Mouse (Mus musculus) Patski (cell line): ENCODE measurements around the gene Fev. TPM values are rescaled to one million over a fixed set of nuclear protein-coding genes. Genes with fewer than 3 reads are reported as not detected.
A peak's percentile ranks its signal among the peaks of the same experiment; 100 is the strongest.

Experiments
- ATAC-seq: fragments of 100-300 bp; one replicate; pipeline ENCODE4 v1.8.0; 2021
- CTCF ChIA-PET: fragments of 350-600 bp; sonication (Branson Sonifier 250); formaldehyde crosslinking; loops from one replicate; lab custom pipeline; 2022; ENCODE audit warnings: inconsistent platforms; lab: Charles Lee
- POLR2A ChIA-PET: fragments of 350-600 bp; sonication (Branson Sonifier 250); formaldehyde crosslinking; loops from one replicate; lab custom pipeline; 2022; ENCODE audit warnings: antibody characterized with exemption, inconsistent platforms; lab: Charles Lee
- DNase-seq: peaks from one replicate; pipeline ENCODE4 v3.0.0-alpha.2; 2011; ENCODE audit warnings: low read depth, low spot score
- H3K27me3 ChIP-seq: fragments of 371-371 bp; one replicate; pipeline ENCODE4 v1.5.1; 2021
- CTCF ChIP-seq: fragments of 100-300 bp; IDR thresholded peaks from one replicate; pipeline ENCODE4 v1.5.1; 2021
- in situ Hi-C: fragments of 300-500 bp; cut with MboI; formaldehyde crosslinking; loops from 3 replicates; pipeline ENCODE4 v1.11.1; 2018; ENCODE audit warnings: low pct_unique_long_range_greater_than_20kb, mixed read lengths
- polyA plus RNA-seq: library from polyadenylated mRNA; unstranded; gene quantifications from one replicate; pipeline ENCODE4 v1.2.3, GENCODE M21; 2021

The Fev gene
- polyA plus RNA-seq, 1 experiment from 2014 or later = not detected

- no peak for ATAC-seq
- no peak for DNase-seq
- in situ Hi-C loops = no loop called here
- TF ChIP-seq CTCF = no peak
- ChIA-PET POLR2A (no interaction called here), CTCF (no interaction called here)
- peaks cover 71% of the 10 kb centered on the region for H3K27me3 ChIP-seq
Observed at GRCm38 (mm10) chr1:74855156-74855555, 30.1 kb downstream of the Fev start.

DNA sequence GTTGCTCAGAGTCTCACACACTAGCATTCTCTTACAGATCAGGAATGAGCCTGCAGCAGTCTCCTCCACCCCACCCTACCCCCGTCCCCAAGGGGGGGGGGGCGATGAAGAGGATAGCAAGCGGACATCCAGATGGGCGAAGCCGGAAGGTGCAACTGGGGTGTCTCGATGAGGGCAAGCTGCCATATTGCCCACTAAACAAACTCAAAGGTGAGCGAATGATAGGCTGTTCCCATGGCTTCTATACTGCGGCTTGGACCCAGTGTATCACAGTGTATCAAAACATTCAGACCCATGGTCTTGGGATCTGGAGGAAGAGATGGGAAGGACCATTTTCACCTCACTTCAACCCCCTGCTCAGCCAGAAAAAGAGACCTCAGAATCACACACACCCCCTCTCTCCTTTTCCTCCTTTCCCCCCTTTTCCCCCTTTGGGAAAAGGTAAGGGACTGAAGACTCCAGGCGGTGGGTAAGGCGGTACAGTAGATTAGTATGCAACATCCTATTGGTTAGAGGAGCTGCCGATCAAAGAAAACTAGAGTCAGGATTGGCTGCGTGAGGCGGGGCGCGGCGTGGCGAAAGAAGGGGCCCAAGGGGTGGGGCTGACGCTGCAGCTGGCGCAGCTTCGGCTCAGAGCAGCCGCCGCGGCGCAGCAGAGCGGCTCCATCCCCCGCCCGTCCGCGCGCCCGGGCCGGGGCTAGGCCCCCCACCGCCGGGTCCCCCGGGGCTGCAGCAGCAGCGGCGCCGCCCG lies 30.7 kb downstream of the Fev start, which contains the start of gene Cdk5r2:
Cdk5r2 (plus strand) TSS at position 629 of the 751 bp plus-strand sequence.
- no peak for TF ChIP-seq CTCF
- ATAC-seq = no peak
- POLR2A ChIA-PET = no interaction called here
- peaks cover 69% of the 10 kb centered on the region for H3K27me3 ChIP-seq
- in situ Hi-C loops = no loop called here
- CTCF ChIA-PET = no interaction called here
- peak; percentile 9 for DNase-seq

GRCm38 (mm10) chr1:74851001-74851775 lies 34.0 kb downstream of the Fev start:
- DNase-seq = no peak
- no peak for ATAC-seq
- TF ChIP-seq CTCF = no peak
- CTCF ChIA-PET = interaction anchor here (0.9 to 1.0 kb wide), 2 partner anchors 18 to 43 kb away, joined by 3 read pairs; no protein-coding TSS in a partner anchor
- in situ Hi-C loops = no loop called here
- peaks cover 72% of the 10 kb centered on the region for H3K27me3 ChIP-seq
- POLR2A ChIA-PET = no interaction called here

DNA sequence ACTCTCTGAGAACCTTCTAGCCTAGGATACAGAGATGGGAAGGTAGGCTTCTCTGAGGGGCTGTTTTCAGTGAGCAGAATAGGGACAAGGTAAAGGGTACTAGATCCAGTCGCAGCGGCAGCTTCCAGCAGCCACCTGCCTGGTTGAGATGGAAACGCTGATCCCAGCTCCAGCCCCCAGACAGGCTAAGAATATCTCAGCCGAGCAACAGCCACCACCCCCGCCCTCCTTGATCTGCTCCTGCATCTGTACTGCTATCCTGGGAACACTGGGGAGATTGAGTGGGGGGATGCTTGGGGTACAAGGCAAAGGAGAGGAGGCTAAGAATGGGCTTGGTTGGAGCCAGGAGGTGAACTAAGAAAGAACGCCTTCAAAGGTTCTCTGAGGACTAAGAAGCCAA lies 35.0 kb downstream of the Fev start:
- CTCF ChIA-PET = no interaction called here
- no peak for TF ChIP-seq CTCF
- POLR2A ChIA-PET = no interaction called here
- DNase-seq = no peak
- peaks cover 71% of the 10 kb centered on the region for H3K27me3 ChIP-seq
- ATAC-seq = no peak
- in situ Hi-C loops = no loop called here

GRCm38 (mm10) chr1:74848946-74849345 lies 36.3 kb downstream of the Fev start:
- no peak for ATAC-seq
- TF ChIP-seq CTCF = no peak
- peaks cover 75% of the 10 kb centered on the region for H3K27me3 ChIP-seq
- ChIA-PET CTCF (no interaction called here), POLR2A (no interaction called here)
- no peak for DNase-seq
- in situ Hi-C loops = no loop called here

GRCm38 (mm10) chr1:74846341-74846740 lies 38.9 kb downstream of the Fev start:
- no peak for ATAC-seq
- DNase-seq = no peak
- ChIA-PET POLR2A (no interaction called here), CTCF (no interaction called here)
- no peak for TF ChIP-seq CTCF
- peaks cover 65% of the 10 kb centered on the region for H3K27me3 ChIP-seq
- in situ Hi-C loops = no loop called here

GRCm38 (mm10) chr1:74843090-74843489 lies 42.1 kb downstream of the Fev start:
- no peak for DNase-seq
- ATAC-seq = no peak
- ChIA-PET CTCF (no interaction called here), POLR2A (no interaction called here)
- peaks cover 60% of the 10 kb centered on the region for H3K27me3 ChIP-seq
- in situ Hi-C loops = no loop called here
- no peak for TF ChIP-seq CTCF

DNA sequence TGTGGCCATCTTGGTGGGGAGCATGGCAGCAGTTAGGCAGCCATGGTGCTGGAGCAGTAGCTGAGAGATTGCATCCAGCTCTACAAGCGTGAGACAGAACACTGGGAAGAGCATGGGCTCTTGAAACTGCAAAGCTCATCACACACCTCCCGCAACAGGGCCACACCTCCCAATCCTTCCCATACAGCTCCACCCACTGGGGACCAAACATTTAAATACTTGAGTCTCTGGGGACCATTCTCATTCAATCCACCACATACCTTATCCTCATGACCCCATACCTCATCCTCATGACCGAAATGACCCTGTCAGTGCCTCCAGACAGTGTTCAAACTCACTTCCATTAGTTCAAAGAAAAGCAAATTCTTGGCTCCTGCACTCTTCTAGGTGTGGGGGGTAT lies 52.0 kb downstream of the Fev start:
- DNase-seq (no peak), ATAC-seq (no peak)
- in situ Hi-C loops = no loop called here
- ChIA-PET CTCF (interaction anchor here (1.3 kb wide), 1 partner anchor 20 kb away, joined by 3 read pairs; no protein-coding TSS in a partner anchor), POLR2A (no interaction called here)
- H3K27me3 ChIP-seq = peaks cover 43% of the 10 kb centered on the region
- no peak for TF ChIP-seq CTCF

Other genes with a start within 250 kb of the Fev start
- 23.6 TPM for gene Ttll4, start 223.7 kb downstream of the Fev start, polyA plus RNA-seq
- gene Cyp27a1, start 171.8 kb downstream of the Fev start, polyA plus RNA-seq = not detected
- not detected for gene Prkag3, start 136.2 kb downstream of the Fev start, polyA plus RNA-seq
- gene Wnt6, start 113.5 kb downstream of the Fev start, polyA plus RNA-seq = not detected
- not detected for gene Wnt10a, start 93.9 kb downstream of the Fev start, polyA plus RNA-seq
- not detected for gene Cdk5r2, start 30.5 kb downstream of the Fev start, polyA plus RNA-seq
- gene Cryba2, start 7.7 kb upstream of the Fev start, polyA plus RNA-seq = not detected
- gene Cfap65, start 50.2 kb upstream of the Fev start, polyA plus RNA-seq = not detected
- 0.13 TPM for gene Ihh, start 66.3 kb upstream of the Fev start, polyA plus RNA-seq
- 7.0 TPM for gene Nhej1, start 239.8 kb upstream of the Fev start, polyA plus RNA-seq
- 0.12 TPM for gene Slc23a3, start 248.5 kb upstream of the Fev start, polyA plus RNA-seq